Mouse (Mus musculus): ENCODE measurements around the gene Csnk1g1.
A peak's percentile ranks its signal among the peaks of the same experiment; 100 is the strongest.

The Csnk1g1 gene

DNA sequence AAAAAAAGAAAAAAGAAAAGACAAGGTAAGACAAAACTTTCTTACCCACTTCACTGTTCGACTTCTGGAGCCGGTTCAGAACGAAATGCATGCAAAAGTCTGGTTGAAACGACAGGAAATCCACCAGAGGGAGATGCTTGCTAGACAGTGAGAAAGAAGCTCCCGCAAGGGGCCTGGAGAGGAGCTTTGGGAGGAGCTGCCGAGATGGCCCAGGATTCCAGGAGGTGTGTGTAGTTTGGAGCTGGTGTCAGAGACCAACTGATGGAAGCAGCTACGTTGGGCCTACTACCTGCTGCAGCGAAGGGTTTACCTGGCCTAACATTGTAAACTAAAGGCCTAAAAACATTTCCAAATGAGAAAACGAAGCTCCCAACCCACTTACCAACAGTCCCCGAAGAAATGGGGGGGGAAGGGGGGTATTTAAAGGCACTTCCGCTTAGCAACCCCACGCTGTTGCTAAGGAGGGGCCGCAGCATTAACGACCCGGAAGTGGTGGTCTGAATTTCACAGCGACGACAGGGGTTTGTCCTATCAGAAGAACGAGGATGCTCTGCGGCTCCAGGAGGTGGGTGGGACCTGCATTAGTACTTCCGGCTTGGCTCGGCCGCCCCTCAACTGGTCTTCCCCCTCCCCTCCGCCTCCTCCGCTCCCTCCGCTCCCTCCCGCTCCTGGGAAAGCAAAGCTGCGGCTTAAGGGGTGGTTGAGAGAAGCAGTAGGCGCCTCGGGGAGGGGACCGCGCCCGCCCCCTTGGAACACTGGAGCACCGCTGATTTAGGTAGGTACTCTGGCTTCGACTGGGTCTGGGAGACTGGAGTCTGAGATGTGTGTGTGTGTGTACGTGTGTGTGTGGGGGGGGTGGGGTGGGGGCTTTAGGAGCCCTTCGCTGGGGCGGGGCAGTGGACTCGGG, at the start of gene Csnk1g1, which contains the start of gene Trip4:
Gene Csnk1g1 (plus strand): TSS at position 531 of the 907 bp plus-strand sequence.
Gene Trip4 (minus strand): TSS at position 401 of the 907 bp plus-strand sequence.
- DNase-seq, result peak; percentile 88

DNA sequence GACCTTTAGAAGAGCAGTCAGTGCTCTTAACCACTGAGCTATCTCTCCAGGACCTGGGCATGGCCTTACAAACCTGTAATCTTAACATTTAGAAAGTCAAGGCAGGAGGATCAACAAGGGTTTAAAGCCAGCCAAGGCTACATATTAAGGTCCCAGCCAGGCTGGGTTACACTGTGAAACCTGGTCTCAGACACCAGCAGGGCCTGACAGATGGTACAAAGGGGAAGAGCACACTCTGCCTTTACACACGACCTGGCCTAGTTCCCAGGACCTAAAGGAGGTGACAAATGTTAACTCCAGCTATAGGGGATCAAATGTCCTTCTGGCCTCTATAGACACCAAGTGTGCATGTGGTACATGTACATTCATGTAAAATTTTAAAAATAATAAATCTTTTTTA, 49.1 kb upstream of the Csnk1g1 start:
- DNase-seq, result no peak

DNA sequence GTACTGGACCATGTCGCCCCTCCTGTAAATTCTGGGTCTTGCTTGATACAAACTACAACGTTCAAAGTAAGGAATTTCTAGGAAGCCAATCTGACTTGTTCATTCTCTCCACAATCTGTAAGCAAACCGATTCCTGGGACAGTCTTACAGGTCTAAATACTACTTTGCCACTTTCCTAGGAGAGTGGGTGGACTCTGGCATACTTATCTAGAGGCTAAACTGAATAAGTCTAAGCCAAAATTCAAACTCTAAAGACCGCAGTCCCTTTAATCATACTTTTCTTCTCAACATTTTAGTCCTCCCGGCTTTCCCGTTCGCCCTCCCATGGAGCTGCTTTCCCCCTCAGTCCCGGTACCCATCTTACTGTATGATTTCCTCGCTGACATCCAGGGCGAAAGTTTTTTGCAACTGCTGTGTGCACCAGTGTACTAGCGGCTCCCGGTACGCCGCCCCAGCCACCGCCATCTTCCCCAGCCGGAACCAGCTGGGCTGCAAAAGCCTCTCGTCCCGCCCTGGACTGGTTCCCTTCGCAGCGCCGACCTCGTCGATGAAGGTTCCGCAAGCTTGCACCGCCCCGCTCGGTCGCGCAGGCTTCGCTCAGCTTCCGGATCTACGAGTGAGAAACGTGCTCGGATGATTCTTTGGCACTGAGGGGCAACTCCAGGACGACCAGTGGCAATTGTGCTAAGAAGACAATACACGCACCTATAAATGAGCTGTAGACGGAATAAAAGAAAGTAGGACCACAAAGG, 24.0 kb upstream of the Csnk1g1 start:
- peak; percentile 89 for DNase-seq

DNA sequence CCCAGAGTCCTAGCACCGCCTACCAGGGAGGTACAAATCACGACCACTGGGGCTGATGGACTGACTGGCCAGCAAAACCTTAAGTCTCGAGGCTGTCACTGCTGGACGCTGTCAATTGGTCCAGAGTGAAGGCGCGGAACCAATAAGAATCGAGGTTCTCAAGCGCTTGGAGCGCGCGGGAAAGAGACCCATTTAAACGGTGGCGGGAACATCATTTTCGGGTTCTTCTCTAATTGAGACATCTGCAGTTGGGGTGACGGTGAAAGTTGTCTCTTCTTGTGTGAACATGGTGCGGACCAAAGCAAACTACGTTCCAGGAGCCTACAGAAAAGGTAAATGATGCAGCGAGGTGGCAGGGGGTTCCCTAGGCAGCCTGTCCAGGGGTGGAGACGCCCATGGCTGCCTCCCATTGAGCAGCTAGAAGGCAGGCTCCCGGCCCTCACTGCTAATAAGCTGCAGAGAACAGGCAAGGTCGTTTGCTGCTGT, 18.5 kb upstream of the Csnk1g1 start, which contains the start of gene Pclaf:
Gene Pclaf (plus strand): TSS at position 95 of the 486 bp plus-strand sequence.
- peak; percentile 70 for DNase-seq

DNA sequence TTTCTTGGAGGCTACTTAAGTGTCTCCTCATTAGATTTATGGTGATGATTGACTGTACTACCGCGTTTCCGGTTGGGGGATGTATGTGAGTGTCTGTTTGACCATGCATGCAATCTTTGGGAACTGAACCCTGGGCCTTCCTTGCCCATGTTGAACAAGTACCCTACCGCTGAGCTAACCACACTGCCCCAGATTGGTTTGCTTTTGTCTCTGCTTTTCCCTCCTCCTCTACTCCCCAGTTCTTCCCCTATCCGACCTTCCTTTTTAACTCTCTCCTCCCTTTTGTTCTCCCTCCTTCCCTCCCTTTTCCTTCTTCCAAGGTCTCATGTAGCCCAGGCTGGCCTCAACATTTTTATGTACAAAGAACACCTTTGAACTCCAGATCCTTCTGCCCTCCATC, 17.6 kb upstream of the Csnk1g1 start:
- DNase-seq, result peak; percentile 10

DNA sequence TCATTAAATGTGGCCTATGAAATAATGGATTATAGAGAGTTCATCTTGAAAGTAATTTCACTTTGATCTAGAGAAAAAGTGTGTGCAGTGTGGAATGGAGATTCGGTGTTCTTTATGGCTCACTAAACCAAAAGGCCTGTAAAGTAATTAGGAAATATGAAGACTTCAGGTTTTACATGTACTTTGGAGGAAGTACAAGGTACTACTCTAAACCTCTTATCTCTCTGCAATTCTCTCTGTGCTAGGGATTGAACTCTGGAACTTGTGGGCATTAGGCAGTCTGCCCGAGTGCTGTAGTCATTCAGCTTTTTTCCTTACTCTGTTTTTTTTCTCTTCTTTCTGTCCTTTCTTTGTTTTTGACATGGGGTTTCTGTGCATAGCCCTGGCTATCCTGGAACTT, 11.7 kb upstream of the Csnk1g1 start:
- DNase-seq, result no peak

DNA sequence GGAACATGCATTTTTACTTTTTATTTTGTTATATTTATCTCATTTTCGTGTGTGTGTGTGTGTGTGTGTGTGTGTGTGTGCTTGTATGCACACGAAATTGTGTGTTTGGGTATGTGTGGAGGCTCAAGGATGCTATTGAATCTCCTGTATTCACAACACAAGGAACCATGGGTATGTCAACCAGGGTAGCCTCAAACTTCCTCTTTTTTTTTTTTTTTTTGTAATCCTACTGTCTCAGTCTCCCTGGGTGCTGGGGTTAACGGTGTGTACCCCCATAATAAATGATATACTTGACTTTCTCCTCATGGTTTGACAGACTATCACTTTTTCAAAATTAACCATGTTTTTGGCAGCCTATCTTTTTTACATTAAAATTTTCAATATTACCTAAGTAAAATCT, 5.8 kb upstream of the Csnk1g1 start:
- DNase-seq, result no peak

DNA sequence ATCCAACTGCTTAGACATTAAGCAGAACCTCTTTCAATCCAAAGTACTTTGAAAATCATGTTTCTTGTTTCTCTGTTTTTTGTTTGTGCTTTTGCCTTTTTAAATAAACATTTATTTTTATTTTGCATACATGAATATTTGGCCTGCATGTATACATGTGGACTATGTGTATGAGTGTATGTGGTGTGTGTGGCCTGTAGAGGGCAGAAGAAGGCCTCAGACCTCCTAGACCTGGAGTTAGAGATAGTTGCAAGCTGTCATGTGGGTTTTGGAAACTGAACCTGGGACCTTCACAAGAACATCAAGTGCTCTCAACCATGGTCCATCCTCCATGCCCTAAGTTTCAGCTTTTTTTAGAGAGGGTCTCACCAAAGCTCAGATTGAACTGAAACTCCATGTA, 5.3 kb upstream of the Csnk1g1 start:
- DNase-seq, result peak; percentile 14

DNA sequence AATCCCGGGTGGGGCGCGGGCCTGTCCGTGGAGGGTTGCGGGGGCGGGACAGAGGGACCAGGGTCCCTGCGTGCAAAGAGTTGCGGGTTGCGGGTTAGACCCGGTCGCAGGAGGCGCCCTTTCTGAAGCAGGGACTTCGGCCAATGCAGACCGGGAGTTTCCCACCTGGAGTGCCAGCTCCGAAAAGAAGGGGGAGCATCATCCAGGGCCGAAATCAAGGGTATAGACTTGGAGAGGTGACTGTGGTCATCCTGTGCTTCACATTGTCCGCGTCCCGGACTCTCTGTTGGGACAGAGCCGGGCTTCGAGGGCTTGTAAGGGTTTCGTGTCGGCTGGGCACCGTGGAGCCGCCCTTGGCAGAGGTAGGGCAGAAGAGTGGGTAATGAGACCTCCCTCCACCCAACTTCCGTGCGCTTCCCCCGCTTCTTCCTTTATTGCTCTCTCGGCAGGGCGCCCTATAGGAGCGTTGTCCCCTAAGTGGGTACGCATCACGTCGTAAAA, 627 bp downstream of the Csnk1g1 start:
- peak; percentile 74 for DNase-seq

DNA sequence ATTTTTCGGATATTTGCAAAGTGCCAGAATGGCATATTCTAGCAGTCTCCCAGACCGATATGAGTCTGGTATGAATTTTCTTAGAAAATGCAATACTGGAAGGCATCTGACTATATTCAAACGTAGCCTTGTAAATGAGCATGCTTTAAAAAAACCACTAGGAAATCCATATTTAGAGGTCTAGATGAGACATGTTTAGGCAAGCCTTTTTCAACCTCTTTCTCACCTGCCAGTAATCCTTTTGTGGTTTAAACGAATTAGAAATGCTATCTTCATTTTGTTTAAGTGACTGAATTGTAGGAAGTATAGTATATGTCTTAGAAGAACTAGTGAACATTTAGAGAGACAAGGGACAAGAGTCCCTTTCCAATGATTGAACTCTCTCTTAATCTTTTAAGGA, 1.1 kb downstream of the Csnk1g1 start:
- DNase-seq, result no peak

DNA sequence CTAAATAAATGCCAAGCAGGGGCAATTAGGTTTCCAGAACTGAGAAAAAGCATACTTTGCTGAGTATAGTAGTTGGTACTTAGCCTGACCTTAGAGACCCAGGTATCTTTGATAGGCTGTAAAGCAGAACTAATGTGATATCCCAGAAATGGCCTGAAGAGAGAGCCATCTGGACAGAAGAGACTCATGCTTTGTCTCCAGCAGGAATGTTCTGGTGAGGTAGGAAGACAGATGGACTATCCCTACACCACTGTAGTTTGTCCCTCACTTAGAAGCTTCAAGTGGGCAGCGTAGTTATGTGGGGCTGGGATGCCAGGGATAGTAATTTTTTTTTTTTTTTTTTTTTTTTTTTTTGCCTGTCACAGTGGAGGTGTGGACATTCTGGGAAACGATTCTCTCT, 5.3 kb downstream of the Csnk1g1 start:
- no peak for DNase-seq

DNA sequence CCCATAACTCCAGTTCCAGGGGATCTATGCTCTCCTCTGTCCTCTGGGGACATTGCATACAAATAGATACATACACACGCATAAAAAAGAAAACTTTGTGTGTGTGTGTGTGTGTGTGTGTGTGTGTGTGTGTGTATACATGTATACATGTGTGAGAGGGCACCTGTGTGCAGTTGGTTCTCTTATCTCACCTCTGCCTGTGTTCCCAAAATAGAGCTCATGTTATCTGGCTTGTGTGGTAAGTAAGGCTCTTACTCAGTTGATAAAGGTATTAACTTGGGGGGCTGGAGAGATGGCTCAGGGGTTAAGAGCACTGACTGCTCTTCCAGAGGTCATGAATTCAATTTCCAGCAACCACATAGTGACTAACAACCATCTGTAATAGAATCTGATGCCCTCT, 8.3 kb downstream of the Csnk1g1 start:
- no peak for DNase-seq

DNA sequence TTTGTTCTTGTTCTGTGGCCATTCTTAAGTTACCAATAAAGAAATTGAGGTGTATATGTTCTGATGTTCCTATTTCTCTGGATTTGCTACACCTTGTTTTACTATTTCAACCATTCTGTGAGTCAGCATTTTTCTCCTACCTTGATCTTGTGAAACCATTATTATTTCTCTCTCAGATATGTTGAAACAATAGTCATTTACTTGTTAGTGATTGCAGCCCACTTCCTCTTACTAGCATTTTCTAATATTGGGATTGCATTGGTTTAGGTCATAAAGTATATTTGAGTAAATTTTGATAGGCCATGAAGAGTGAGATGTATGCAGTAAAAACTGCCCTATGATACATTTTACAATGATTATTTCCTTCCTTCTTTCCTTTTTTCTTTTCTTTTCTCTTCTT, 19.7 kb downstream of the Csnk1g1 start:
- no peak for DNase-seq

DNA sequence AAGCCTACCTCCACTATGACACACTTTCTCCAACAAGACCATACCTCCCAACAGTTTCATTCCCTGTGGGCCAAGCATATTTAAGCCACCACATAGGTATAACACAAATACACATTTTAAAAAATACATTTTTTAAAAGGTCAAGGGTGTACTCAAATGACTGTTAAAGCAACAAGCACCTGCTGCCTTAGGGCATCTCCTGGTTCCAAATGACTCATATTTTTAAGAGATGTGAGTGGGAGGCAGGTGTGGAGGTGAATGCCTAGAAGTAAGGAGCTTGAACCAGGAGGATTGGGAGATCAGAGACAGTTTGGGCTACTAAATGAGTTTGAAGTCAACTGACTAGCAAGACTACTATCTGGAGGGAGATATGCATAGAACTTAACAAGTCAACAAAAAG, 21.1 kb downstream of the Csnk1g1 start:
- DNase-seq, result no peak

DNA sequence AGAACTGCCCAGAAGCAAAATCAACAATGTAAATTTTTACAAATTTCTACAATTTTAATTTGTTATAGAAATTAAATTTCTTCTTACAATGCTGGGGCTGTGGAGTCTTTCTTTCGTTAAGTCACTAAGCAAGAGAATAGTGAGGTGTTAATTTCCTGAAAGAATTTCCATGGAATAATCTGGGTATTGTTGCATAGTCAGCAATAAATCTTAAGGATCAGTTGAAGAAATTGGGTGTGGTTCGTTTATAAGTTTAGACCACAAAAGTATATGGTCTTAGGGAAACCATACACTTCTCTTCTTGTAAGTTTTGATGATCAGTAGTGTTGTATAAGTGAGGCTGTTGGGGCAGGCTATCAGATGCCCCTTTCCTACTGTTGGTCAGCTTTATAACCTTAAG, 28.8 kb downstream of the Csnk1g1 start:
- DNase-seq, result no peak

DNA sequence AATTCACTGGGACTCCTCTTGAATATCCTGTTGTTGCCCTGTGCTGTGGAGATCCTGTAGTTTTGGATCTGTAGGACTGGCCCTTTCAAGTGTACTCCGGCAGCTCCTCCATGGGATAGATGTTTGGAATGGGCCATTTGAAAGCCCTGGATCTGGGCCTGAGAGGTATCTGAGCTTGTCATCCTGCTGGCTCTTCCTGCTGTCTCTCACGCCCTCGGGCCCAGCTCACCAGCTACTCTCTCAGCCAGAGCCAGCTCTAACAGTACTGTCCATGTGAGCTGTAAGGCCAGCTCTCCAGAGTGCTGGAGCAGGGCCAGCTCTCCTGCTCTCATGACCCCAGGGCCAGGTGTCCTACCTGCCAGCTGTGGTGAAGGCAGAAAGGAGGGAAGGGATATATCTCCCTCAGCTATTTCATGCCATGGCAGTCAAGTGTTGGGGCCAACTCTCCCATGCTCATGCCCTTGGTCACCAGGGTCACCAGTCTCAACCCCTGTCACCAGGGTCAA, 42.4 kb downstream of the Csnk1g1 start:
- DNase-seq, result no peak

DNA sequence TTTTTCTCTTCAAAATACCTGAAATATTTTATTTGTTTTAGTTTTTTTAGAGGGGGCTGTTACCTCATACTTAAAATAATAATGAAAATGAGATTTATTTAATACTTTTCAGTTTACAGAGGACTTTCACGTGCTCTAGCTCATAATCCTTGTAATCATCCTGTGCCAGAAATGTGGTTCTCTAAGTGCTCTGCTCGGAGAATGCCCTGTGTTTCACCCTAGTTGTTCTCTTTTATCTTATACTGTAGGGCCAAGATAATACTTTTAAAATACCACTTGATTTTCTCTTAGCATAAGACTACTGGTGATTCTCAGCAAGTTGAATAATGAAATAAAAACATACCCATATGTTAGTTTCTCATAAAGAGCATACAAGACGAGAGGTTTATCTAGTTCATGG, 61.3 kb downstream of the Csnk1g1 start:
- DNase-seq, result no peak

DNA sequence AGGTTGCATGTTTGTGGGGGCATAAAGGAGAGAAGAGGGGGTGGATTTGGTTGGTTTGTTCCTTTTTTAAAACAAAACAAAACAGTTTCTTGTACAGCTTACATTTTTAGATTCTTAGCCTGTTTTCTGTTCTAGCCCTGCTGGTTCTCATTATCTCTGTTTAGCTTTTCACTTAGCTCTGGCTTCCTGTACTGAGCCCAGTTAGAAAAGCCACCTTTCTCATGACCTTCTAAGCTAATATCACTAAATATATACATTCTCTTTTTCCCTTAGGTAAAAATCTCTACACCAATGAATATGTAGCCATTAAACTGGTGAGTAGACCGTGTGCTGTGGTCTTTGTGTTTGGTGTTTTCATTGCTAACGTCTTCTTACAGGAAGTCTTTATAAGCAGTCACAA, 64.5 kb downstream of the Csnk1g1 start:
- no peak for DNase-seq

DNA sequence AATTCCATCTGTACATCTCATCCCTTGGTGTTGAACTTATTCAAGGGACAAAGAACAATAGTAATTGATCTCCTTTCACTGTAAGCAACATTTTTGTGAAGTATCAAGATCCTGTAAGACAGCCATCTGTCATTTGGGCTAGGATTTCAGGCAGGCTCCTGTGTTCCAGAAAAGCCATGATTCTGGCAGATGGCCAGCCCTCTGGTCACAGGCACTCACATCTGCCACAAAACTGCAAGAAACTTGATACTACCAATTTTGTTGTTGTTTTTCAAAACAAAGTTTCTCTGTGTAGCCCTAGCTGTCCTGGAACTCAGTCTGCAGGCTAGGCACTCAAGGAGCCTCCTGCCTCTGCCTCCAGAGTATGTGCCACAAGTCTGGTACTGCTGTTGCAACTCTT, 67.2 kb downstream of the Csnk1g1 start:
- DNase-seq, result no peak

DNA sequence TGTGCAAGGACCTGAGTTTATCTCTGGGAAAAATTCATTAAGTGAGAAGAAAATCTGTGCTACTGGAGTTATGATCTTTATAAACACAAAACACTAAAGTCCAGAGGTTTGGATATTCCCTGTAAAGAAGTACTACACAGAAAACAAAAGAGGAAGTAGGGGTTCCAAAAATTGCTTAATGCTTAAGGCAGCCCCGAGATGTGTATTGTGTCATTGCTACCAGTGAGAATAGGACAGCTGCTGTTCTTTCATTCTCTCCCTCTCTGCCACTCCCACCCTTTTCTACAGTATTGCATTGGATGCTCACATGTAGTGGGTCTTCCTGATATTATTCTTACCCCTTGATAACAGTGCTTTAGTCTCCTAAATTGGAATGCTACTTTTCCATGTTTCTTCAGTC, 74.1 kb downstream of the Csnk1g1 start:
- DNase-seq, result no peak

DNA sequence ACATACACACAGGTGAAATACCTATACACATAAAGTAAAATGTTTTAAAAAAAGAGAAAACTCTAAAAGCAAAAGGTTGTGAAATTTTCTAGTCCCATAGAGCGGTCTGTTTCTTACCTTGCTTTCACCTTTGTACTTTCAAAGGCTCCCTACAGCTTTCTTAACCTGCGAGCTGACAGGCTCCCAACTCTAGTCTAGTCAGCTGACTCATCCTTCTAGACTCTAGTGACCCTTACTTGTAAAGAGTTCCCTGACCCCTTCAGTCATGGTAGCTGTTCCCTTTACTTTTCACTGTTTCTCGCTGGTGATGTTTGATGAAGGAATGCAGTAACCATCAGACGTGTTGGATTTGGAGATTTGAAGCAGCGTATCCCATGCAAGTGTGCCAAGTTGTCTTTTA, 78.3 kb downstream of the Csnk1g1 start:
- no peak for DNase-seq

DNA sequence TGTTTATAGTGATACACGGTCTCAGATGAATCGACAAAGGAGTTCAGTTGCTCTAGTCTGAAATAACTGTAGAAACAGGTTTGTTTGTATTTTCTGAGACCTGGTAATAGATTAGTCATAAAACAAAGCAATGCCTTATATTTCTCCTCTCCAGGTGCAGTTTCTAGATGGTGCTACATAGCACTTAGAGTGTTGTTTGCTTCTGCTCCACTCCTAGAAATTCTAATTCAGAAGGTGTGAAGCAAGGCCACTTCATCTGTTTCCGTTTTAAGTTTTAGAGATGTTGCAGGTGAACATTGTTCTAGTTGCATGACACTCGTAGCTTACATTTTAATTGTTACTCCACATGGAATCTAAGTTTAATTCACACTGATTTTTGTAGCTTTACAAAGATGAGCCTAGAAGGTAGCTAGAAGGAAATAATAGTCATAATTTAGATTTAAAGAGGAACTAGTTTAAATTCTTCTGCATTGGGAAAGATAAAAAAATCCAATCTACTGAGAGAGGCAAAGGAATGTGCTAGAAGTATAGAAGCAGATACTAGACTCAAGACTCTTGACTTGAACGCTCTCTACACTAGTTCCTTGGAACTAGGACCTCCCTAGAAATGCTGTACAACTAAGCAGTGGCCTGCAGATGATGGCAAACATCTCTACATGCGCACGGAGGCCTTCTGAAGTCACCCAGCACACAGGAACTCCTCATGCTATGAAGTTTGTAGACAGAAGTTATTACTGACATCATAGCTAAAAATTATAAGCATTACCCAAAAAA, 87.1 kb downstream of the Csnk1g1 start:
- DNase-seq, result no peak

DNA sequence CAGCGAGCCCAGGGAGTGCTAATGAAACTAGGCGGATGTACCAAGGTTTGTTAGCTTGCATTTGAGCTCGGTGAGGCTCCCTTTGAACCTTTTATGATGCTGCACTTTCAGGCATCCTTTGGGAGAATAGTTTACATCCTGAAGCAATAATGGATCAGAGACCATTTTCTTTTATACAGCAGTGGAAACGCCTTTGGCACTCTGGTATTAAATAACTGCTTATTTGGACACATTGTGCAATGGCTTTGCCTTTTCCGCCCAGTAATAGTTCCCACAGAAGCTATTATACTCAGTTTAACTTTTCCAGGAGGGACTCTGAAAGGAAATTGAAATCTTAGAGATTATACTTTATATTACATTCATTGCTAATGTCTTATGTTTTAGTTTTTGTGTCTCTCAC, 90.2 kb downstream of the Csnk1g1 start:
- DNase-seq, result no peak
